Mouse (Mus musculus): ENCODE measurements around the gene Osbpl3. TPM values are rescaled to one million over a fixed set of nuclear protein-coding genes. Genes with fewer than 3 reads are reported as not detected.

Gene Osbpl3
- total and polyA plus RNA-seq, 3 experiments = 12.8 to 26.5 (median 25.4) TPM

- Histone ChIP-seq H3K27me3 (ENCODE audit: control insufficient read depth, insufficient read depth, low read length) (no peaks in the 10 kb centered on the region), H3K4me3 (no peak overlapping the region), H3K36me3 (ENCODE audit: control insufficient read depth, insufficient read depth, low read length) (no peaks in the 10 kb centered on the region), H3K9ac (ENCODE audit: low read depth, low read length) (no peak overlapping the region), H3K27ac (no peak overlapping the region), H3K4me1 (ENCODE audit: control insufficient read depth, insufficient read depth, low read length) (no peaks in the 10 kb centered on the region), H3K79me2 (replicated peaks; ENCODE audit: control insufficient read depth, insufficient read depth, low read length) (no peaks in the 10 kb centered on the region)
- WGBS = 84% methylated on average over 2 of the region's 2 CpGs
- intact Hi-C loops (cut with DNase I) = no loop called here
- TF ChIP-seq CTCF (IDR thresholded peaks at IDR 0.05) (no peak), POLR2A (IDR thresholded peaks at IDR 0.05; ENCODE audit: insufficient read depth, low read depth, low read length) (no peak), EP300 (IDR thresholded peaks at IDR 0.05; ENCODE audit: insufficient read depth, low read depth, low read length) (no peak)
- no peak for DNase-seq
Measured at GRCm38 (mm10) chr6:50490519-50490918, 34.5 kb upstream of the Osbpl3 start.

- TF ChIP-seq CTCF (IDR thresholded peaks at IDR 0.05) = no peak
- TF ChIP-seq EP300 (IDR thresholded peaks at IDR 0.05; ENCODE audit: insufficient read depth, low read depth, low read length) = no peak
- TF ChIP-seq POLR2A (IDR thresholded peaks at IDR 0.05; ENCODE audit: insufficient read depth, low read depth, low read length) = no peak
- Histone ChIP-seq H3K36me3 (ENCODE audit: control insufficient read depth, insufficient read depth, low read length) (no peaks in the 10 kb centered on the region), H3K27me3 (ENCODE audit: control insufficient read depth, insufficient read depth, low read length) (no peaks in the 10 kb centered on the region), H3K4me3 (no peak overlapping the region), H3K27ac (no peak overlapping the region), H3K4me1 (ENCODE audit: control insufficient read depth, insufficient read depth, low read length) (no peaks in the 10 kb centered on the region), H3K9ac (ENCODE audit: low read depth, low read length) (no peak overlapping the region), H3K79me2 (replicated peaks; ENCODE audit: control insufficient read depth, insufficient read depth, low read length) (no peaks in the 10 kb centered on the region)
- 66% methylated on average over 9 of the region's 9 CpGs for WGBS
- DNase-seq = no peak
- intact Hi-C loops (cut with DNase I) = no loop called here
Measured at GRCm38 (mm10) chr6:50489380-50489779, 33.4 kb upstream of the Osbpl3 start.

DNA sequence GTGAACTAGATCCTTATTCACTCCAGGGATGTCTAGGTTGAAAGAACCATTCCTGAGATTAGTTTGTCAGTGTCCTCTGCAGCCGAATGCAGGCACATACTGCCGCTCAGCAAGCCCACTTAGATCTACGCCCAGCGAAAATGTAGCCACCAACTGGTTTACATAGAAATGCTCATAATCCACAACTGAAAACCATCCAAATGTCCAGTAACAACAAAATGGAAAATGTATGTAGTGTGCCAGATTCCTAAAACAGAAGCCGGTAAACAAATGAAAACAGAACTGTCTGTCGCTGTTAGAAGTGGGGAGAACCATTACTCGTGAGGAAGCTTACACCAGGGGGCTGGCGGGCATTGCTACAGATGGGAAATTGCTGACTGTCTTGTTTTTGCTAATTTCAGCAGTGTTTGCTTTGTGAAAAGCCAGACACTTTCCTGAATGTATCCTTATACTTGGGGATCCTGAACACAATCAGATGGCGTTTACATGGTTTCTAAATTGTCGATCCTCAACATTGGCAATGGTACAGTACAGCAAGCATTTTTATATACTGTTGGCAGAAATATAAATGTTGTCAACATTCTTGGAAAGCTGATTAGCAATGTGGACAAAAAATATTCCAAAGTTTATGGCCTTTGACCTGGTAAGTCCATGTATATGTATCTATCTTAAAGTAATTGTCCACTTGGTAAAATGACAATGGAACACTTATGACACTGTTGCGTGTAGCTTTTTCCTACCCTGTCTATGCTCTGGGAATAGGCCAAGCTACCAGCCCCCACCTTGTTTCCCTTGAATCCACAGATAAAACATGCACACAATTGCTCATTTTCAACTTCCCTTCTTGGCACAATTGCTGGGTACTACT is 30.3 kb upstream of the Osbpl3 start:
- no peak overlapping the region for H3K27ac ChIP-seq
- H3K9ac ChIP-seq (ENCODE audit: low read depth, low read length) = no peak overlapping the region
- H3K4me3 ChIP-seq = no peak overlapping the region
- TF ChIP-seq POLR2A (IDR thresholded peaks at IDR 0.05; ENCODE audit: insufficient read depth, low read depth, low read length) (no peak), EP300 (IDR thresholded peaks at IDR 0.05; ENCODE audit: insufficient read depth, low read depth, low read length) (no peak), CTCF (IDR thresholded peaks at IDR 0.05) (no peak)
- H3K36me3 ChIP-seq (ENCODE audit: control insufficient read depth, insufficient read depth, low read length) = no peaks in the 10 kb centered on the region
- H3K27me3 ChIP-seq (ENCODE audit: control insufficient read depth, insufficient read depth, low read length) = no peaks in the 10 kb centered on the region
- 85% methylated on average over 11 of the region's 11 CpGs for WGBS
- H3K4me1 ChIP-seq (ENCODE audit: control insufficient read depth, insufficient read depth, low read length) = no peaks in the 10 kb centered on the region
- intact Hi-C loops (cut with DNase I) = no loop called here
- no peaks in the 10 kb centered on the region for H3K79me2 ChIP-seq (replicated peaks; ENCODE audit: control insufficient read depth, insufficient read depth, low read length)
- DNase-seq = no peak

DNA sequence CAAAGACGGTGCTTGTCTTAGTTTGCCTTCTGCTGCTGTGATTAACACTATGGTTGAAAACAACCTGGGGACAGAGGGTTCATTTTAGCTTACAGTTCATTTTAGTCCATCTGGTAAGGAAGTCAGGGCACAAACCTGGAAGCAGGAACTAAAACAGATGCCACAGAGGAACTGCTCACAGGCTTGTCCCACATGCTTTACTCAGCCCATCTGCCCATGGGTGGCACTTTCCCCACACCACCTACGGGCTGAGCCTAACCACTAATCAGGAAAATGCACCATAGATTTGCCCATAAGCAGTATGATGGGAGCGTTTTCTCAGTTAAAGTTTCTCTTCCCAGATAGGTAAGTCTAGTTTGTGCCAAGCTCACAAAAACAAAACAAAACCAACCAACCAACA is 27.4 kb upstream of the Osbpl3 start:
- no peak overlapping the region for H3K27ac ChIP-seq
- no peak for DNase-seq
- TF ChIP-seq POLR2A (IDR thresholded peaks at IDR 0.05; ENCODE audit: insufficient read depth, low read depth, low read length) = no peak
- no peak for TF ChIP-seq EP300 (IDR thresholded peaks at IDR 0.05; ENCODE audit: insufficient read depth, low read depth, low read length)
- TF ChIP-seq CTCF (IDR thresholded peaks at IDR 0.05) = no peak
- no peaks in the 10 kb centered on the region for H3K4me1 ChIP-seq (ENCODE audit: control insufficient read depth, insufficient read depth, low read length)
- intact Hi-C loops (cut with DNase I) = no loop called here
- no peak overlapping the region for H3K9ac ChIP-seq (ENCODE audit: low read depth, low read length)
- no peaks in the 10 kb centered on the region for H3K27me3 ChIP-seq (ENCODE audit: control insufficient read depth, insufficient read depth, low read length)
- no peaks in the 10 kb centered on the region for H3K79me2 ChIP-seq (replicated peaks; ENCODE audit: control insufficient read depth, insufficient read depth, low read length)
- H3K36me3 ChIP-seq (ENCODE audit: control insufficient read depth, insufficient read depth, low read length) = no peaks in the 10 kb centered on the region
- WGBS = 89% methylated on average over 3 of the region's 3 CpGs
- no peak overlapping the region for H3K4me3 ChIP-seq

- H3K27me3 ChIP-seq (ENCODE audit: control insufficient read depth, insufficient read depth, low read length) = no peaks in the 10 kb centered on the region
- no peaks in the 10 kb centered on the region for H3K4me1 ChIP-seq (ENCODE audit: control insufficient read depth, insufficient read depth, low read length)
- no peak overlapping the region for H3K4me3 ChIP-seq
- no peak for DNase-seq
- H3K27ac ChIP-seq = no peak overlapping the region
- TF ChIP-seq EP300 (IDR thresholded peaks at IDR 0.05; ENCODE audit: insufficient read depth, low read depth, low read length) (no peak), POLR2A (IDR thresholded peaks at IDR 0.05; ENCODE audit: insufficient read depth, low read depth, low read length) (no peak), CTCF (IDR thresholded peaks at IDR 0.05) (no peak)
- intact Hi-C loops (cut with DNase I) = no loop called here
- H3K9ac ChIP-seq (ENCODE audit: low read depth, low read length) = no peak overlapping the region
- no peaks in the 10 kb centered on the region for H3K79me2 ChIP-seq (replicated peaks; ENCODE audit: control insufficient read depth, insufficient read depth, low read length)
- 85% methylated on average over 5 of the region's 5 CpGs for WGBS
- H3K36me3 ChIP-seq (ENCODE audit: control insufficient read depth, insufficient read depth, low read length) = no peaks in the 10 kb centered on the region
Measured at GRCm38 (mm10) chr6:50481460-50481859, 25.5 kb upstream of the Osbpl3 start.

DNA sequence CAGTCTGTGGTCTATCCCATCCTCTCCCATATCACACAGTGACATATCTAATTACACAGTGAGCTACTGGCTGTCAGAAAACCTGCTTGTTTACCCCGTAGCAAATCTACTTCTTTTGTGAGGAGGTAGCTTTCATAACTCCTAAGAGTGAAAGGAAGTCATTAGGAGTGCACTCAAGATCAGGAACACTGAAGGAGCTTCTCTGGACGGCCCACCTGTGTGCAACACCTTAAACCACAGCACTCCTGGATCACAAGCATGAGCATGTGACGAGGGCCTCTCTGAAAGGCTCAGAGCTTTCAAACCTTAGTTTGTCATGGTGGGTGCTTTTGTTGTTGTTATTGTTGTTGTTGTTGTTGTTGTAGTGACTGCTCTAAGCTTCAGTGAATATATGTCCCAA is 10.4 kb upstream of the Osbpl3 start:
- TF ChIP-seq POLR2A (IDR thresholded peaks at IDR 0.05; ENCODE audit: insufficient read depth, low read depth, low read length) (no peak), EP300 (IDR thresholded peaks at IDR 0.05; ENCODE audit: insufficient read depth, low read depth, low read length) (no peak), CTCF (IDR thresholded peaks at IDR 0.05) (no peak)
- H3K36me3 ChIP-seq (ENCODE audit: control insufficient read depth, insufficient read depth, low read length) = no peaks in the 10 kb centered on the region
- no peak overlapping the region for H3K27ac ChIP-seq
- 71% methylated on average over 3 of the region's 3 CpGs for WGBS
- H3K4me3 ChIP-seq = no peak overlapping the region
- no peak for DNase-seq
- H3K79me2 ChIP-seq (replicated peaks; ENCODE audit: control insufficient read depth, insufficient read depth, low read length) = no peaks in the 10 kb centered on the region
- intact Hi-C loops (cut with DNase I) = no loop called here
- H3K9ac ChIP-seq (ENCODE audit: low read depth, low read length) = no peak overlapping the region
- H3K27me3 ChIP-seq (ENCODE audit: control insufficient read depth, insufficient read depth, low read length) = no peaks in the 10 kb centered on the region
- no peaks in the 10 kb centered on the region for H3K4me1 ChIP-seq (ENCODE audit: control insufficient read depth, insufficient read depth, low read length)
